Mouse (Mus musculus) induced T-regulatory cell, adult 2 months (primary cell): ENCODE measurements at regions not wholly inside any gene's neighbourhood (a gene's known extent, or its start where the extent isn't known, plus 50 kb on each side); places are given as distances from the start of the nearest gene placed in this dataset.
"Not testable (repeated sequence)": the region's sequence is repeated elsewhere in the genome, so short reads cannot be mapped to it uniquely, and the experiment has no call there.

Source experiments
- DNase-seq: peaks from one replicate; pipeline ENCODE4 v3.0.0-alpha.2; 2012; ENCODE audit warnings: low read depth

DNA sequence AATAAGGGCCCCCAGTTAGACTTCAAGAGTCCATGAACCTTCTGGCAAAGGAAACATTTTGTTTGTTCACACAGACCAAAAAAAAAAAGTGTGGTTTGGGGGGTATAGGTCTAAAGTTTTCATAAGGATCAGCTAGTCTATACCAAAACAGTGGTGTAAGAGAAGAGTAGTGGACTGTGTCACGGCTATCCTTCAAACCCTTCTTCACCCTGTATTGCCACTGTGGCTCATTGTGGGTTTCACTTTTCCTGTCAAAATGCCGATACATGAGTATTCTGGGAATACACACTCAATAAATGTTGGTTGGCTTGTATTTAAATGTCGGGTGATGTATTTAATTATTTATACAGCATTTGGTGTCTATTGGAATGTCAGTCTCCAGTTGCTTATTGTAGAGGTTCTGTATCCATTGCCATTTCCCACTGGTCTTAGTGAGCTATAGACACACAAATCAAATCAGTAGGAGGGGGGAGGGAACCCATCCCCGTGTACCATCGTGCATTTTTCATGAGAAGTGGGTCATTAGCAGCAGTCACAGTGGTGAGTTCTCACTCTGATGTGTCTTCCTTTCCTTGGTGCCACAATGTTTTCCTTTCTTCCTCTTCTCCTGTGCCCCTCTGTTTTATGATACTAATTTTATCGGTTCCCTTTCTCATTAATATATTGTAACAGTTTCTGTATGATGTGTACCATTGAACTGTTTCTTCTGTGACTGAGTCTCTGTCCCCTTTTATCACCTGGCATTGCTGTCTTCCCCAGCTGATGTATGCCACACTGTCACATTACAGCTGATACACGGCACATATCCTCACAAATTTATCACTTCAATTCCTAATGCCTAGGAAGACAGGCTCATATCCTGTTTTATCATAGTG is 187.8 kb upstream of the Tsc22d2 start:
- DNase-seq, result no peak

DNA sequence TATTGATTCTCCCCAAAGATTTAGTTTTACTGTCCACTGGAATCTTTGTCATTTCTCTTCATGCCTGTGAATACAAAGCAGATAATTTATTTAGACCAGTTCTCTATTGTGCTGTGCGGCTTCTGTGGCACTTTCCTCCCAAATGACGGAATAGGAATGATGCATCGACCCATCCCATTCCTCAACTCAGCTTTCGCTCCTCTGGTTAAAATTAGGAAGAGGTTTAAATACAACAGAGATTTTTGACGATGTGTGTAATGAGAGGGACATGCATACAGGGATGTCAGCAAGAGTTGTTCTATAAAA is 187.2 kb upstream of the Tsc22d2 start:
- DNase-seq, result no peak

GRCm38 (mm10) chr3:58228189-58228588 is 186.3 kb upstream of the Tsc22d2 start:
- no peak for DNase-seq

DNA sequence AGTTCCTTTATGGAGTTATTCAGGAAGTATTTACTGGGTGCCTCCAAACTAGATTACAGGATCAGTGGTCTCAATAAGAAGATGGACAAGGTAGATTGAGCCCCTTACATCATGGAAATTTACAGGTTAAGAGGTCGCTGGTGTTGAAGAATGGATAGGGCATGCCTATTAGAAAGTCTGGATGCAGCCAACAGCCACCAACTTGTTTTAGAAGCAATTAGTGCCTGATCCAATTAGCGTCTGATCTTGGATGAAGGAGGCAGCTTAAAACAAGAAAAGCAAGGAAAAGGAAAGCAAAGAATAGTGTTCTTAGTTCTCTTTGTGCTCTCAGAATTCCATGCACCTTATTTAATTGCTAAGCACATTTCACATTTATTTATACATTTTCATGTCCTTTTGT is 182.8 kb upstream of the Tsc22d2 start:
- DNase-seq, result no peak

- no peak for DNase-seq
Measured at GRCm38 (mm10) chr3:58233296-58233695, 181.2 kb upstream of the Tsc22d2 start.

GRCm38 (mm10) chr3:58234846-58235630 is 179.5 kb upstream of the Tsc22d2 start:
- DNase-seq, result no peak

GRCm38 (mm10) chr3:58238111-58238510 is 176.4 kb upstream of the Tsc22d2 start:
- DNase-seq, result no peak

DNA sequence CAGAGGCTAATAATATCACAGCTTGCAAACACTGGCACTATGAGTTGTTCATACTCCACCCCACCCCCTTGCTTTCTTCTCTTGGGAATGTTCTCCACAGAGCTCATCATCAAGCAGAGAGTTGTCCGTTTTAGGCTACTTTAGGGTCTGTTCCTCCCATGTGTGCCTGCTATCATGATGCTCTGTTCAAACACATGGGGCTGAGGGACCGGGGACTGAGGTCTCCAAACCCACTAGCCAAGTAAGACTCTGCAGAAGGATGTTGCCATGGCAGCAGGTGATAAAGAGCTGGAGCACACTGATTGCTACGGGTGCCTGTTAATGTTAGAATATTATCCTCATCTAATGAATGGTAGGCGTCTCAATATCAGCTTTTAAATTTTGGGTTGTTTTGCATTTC is 173.7 kb upstream of the Tsc22d2 start:
- no peak for DNase-seq

GRCm38 (mm10) chr3:58245361-58245760 is 169.2 kb upstream of the Tsc22d2 start:
- DNase-seq, result no peak

- DNase-seq, result no peak
Measured at GRCm38 (mm10) chr3:58247989-58248388, 166.5 kb upstream of the Tsc22d2 start.

DNA sequence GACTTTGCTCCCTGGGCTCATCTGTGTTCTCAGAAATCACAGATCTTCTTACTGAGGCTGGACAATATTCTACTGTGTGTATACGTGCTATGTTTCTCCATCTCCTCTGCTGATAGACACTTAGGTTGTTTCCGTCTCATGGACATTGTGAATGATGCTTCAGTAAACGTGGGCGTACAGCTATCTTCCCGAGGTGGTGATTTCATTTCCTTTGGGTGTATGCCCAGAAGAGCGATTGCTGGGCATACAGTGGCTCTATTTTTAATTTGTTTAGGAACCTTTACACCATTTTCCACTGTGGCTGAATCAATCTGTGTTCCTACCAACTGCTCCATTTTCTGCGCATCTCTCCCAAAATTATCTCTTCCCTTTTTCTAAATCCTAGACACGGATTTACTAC is 160.6 kb upstream of the Tsc22d2 start:
- DNase-seq, result no peak

- DNase-seq, result no peak
Measured at GRCm38 (mm10) chr3:58267606-58268325, 146.7 kb upstream of the Tsc22d2 start.

- DNase-seq, result not testable (repeated sequence)
Measured at GRCm38 (mm10) chr3:58271441-58271840, 143.1 kb upstream of the Tsc22d2 start.

GRCm38 (mm10) chr3:58281291-58281690 is 133.2 kb upstream of the Tsc22d2 start:
- no peak for DNase-seq

GRCm38 (mm10) chr3:58284371-58284770 is 130.1 kb upstream of the Tsc22d2 start:
- DNase-seq, result not testable (repeated sequence)

GRCm38 (mm10) chr3:58295810-58296209 is 118.7 kb upstream of the Tsc22d2 start:
- DNase-seq, result no peak

- DNase-seq, result no peak
Measured at GRCm38 (mm10) chr3:58300213-58300612, 114.3 kb upstream of the Tsc22d2 start.

DNA sequence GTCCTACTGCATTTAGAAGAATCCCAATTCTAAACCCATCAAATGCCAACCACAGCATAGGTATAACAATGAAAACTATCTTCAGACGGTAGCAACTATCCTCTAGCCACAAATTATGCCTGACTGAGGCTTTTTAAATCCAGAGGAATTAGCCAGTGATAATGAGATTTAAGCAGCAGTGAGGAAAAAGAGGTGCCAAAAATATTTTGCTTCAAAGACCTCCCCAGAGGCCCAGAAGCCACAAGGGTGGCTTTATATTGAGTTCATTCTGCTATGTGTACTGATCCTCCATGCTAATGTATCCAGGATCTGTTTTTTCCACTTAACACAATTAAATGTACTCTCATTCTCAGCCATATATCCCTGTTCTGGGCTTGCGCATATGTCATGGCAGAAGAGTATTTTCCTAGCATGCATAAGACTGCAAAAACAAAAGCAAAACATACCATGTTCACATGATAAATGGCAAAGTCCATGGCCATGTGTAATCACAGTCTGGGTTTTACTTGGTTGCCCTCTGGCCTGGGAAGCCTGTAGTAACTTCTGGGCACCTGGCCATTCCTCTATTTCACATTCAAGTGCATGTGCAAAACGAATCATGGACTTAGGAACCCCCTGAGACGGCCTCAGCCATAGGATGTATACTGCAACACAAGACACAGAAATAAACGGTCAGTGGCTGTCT is 113.6 kb upstream of the Tsc22d2 start:
- no peak for DNase-seq

- DNase-seq, result no peak
Measured at GRCm38 (mm10) chr3:58302322-58302721, 112.2 kb upstream of the Tsc22d2 start.

GRCm38 (mm10) chr3:58303746-58304145 is 110.8 kb upstream of the Tsc22d2 start:
- DNase-seq, result no peak

GRCm38 (mm10) chr3:58309601-58310000 is 104.9 kb upstream of the Tsc22d2 start:
- no peak for DNase-seq

- DNase-seq, result no peak
Measured at GRCm38 (mm10) chr3:58310390-58310789, 104.1 kb upstream of the Tsc22d2 start.
